Mouse (Mus musculus) stomach, postnatal 0 days (tissue): ENCODE measurements around the gene Git2.

Source experiments
- CTCF ChIP-seq: IDR thresholded peaks from 2 replicates; pipeline ENCODE4 v1.5.1; 2016; ENCODE audit warnings: antibody characterized with exemption, low read depth, mild to moderate bottlenecking, moderate library complexity
- EP300 ChIP-seq: optimal IDR thresholded peaks from 2 replicates; pipeline ENCODE3; 2016; ENCODE audit warnings: antibody characterized with exemption

DNA sequence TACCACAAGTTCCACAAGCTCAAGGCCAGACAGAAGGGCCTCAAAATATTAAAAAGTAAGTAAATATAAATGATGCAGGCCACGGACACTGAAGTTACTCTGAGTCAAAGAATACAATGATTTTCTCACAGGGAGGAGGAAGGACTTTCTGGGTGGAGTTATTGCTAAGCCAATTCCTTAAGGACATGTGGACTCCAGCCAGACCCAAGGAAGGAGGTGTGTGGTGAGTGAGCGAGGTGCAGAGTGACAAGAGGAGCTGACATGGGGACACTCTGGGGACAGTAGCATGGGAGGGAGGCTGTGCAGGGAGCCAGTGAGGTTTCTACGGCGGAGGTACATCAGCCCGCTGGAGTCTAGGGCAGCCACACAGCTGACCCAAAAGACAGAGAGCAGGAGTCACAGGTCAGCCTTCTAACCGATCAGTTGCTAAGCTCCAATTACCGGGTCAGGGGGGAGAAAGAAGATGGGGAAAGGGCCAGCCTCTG is 88.5 kb downstream of the Git2 start:
- TF ChIP-seq CTCF = no peak
- no peak for TF ChIP-seq EP300
